Mouse (Mus musculus) retina, postnatal 1 day (tissue): ENCODE measurements around the gene Zbtb45.
A peak's percentile ranks its signal among the peaks of the same experiment; 100 is the strongest.

ENCODE experiments used
- DNase-seq: peaks from one replicate; pipeline ENCODE4 v3.0.0-alpha.2; 2012

The Zbtb45 gene

DNA sequence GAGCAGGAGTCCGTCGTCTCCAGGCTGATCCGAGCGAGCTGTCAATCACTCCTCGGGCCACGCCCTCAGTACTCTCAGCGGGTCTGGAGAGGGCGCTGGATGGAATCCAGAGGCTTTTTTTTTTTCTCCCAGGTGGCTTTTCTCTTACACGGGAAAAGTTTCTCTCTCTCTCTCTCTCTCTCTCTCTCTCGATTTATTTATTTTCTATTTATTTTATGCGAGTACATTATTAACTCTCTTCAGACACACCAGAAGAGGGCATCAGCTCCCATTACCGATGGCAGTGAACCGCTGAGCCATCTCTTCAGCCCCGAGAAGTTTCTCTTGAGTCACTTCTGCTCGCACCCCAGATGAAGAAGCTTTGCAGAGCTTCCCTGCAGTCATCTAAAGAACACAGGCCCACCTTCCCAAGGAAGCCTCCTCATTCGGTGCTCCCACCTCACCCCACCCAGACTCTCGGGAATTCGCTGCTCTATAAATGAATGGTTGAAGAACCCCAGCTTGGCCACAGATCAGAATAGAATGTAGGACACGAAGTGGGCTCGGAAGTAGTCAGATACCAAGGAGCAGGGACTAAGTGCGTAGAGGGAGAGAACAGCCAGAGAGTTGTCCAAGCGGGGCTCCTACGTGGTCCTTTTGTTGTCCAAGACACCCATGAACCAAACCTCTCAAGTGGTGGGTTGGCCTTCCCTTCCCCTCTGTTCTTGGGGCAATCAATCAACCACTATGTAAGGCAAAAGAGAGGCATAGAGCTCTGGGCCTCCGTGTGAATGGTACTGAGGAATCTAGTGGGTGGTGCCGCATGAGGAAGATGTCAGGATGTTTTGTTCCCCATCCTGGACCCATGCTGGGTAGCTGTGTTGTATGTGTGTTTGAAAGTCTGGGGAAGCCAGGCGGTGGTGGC lies at the start of gene Zbtb45:
Zbtb45 (minus strand) TSS at position 30 of the 904 bp plus-strand sequence.
- DNase-seq: no peak

DNA sequence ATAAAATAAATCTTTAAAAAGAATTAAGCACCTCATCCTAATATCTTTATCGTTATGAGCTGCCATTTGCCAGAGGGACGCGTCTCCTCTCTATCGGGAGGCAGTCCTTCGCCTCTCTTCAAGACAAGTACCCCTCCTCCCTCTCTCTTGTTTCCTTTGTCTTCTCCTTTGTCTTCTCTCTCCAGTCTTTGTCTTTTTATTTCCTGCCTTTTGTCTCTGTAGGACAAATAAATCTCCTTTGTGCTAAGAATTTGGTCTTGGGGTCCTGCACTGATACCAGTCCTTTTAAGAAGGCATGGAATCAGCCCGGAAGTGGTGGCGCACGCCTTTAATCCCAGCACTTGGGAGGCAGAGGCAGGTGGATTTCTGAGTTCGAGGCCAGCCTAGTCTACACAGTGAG lies 49.7 kb upstream of the Zbtb45 start:
- no peak for DNase-seq

DNA sequence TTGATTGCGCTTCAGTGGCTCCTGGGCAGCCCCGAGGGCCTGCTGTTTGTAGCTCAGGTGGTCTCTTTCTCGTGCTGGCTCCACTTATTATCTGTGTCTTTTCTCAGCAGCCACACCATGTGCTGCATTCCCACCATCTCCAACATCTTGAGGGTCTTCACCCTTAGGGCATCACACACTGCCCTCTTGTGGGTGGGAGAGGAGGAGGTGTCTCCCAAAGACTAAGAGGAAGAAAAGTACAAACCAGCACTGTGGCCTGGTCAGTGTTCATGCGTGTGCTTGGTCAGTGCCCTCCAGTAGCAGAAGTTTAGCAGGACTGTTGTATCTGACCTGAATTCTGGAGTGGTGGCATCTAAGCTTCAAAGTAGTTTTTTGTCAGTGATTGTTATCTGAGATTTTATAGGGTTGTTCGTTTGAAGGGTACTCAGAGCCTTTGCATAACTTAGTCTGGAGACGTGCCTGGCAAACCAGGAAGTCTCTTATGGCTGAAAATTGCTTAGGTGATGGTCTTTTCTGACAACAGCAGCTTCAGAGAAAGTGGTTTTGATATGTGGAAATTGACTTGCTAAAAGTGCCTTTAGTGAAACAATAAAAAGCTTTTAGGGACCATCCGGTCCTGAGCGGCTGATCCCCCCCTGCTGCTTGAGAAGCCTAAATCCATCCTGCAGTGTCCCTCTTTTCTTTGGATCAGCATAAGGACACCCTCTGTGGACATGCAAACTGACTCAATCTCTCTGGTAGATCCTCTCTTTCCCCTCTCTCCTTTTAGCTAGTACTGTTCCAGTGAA lies 47.3 kb upstream of the Zbtb45 start:
- peak; percentile 46 for DNase-seq

DNA sequence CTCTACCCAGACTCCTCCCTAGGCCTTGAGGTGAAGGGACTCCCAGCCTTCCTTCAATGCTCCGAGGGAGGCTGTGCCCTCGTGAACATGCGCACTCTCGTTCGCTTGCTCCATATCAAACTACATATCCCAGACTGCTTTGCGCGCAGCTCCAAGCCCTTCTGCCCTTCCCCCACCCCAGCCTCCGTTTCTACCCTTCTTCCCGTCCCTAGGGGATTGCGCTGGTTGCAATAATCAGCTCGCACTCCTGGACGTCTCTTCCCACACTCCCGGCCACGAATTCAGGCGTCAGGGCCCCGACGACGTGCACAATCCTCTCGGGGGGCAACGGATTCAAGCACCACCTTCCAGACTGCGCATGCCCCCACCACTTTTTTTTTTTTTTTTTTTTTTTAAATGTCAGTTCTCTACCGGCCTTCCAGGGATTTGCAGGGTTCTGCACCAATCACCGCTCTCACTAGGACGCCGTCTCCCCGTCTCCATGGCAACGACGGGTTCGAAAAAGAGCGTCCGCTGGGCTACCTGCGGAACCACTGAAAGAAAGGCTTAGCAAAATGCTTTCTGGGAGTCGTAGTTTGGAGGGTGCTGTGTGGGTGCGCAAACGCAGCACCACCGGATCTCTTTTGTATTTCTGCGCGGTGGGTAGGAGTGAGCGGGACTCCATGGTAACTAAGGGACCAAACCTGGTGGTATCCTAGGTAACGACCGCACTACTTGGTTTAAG lies 44.6 kb upstream of the Zbtb45 start, which contains the start of gene Mzf1:
Mzf1 (minus strand) TSS at position 478 of the 724 bp plus-strand sequence.
- peak; percentile 99 for DNase-seq

DNA sequence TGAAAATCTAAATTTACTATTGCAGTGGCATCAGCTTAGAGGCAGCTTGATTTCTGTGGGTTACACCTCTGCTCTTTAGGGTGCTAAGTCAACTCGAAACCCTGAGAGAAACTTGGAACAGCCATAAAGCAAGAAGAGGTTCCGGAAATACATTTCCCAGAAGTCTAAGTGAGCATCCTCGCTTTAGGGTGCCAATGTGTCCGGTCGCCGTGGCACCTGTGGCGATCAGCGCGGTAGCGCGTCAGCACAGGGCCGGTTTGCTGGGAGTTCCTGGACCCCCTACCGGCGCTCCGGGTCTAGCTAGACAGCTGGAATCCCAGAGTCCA lies 44.1 kb upstream of the Zbtb45 start:
- no peak for DNase-seq

DNA sequence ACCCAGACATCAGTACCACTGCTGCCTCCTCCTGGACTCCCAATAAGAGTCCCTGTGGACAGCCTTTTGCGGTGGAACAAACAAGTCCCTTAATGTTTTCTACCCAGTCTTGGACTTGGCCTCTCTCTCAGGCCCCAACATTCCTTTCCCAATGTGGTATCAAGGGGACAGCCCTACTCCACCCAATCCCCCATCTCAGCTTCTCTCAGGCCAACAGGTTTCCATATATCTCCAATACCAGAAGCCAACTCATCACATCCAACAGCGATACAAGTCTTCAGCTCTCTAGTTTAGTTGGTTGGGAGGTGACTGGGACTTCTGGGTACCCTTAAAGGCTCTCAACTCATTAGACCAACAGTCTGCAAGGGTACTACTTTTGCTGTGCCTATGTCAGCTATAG lies 43.7 kb upstream of the Zbtb45 start:
- no peak for DNase-seq

DNA sequence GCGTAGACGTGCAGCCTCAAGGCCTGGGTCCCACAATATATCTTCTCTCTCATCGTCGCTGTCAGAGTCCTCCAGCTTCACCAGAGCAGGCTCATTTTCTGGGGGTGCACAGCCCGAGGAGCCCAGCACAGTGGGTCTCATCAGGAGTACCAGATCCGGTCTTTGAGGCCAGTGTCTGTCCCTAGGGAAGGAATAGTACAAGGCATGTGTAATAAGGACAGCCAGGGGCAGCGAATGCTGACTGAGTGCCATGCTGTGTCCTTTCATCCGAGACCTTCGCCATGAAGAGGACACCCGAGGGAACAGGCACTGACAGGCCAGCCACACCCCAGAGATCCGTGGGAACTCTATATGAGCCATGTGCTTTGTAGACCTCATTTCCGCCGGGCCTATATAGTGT lies 43.2 kb upstream of the Zbtb45 start:
- no peak for DNase-seq

DNA sequence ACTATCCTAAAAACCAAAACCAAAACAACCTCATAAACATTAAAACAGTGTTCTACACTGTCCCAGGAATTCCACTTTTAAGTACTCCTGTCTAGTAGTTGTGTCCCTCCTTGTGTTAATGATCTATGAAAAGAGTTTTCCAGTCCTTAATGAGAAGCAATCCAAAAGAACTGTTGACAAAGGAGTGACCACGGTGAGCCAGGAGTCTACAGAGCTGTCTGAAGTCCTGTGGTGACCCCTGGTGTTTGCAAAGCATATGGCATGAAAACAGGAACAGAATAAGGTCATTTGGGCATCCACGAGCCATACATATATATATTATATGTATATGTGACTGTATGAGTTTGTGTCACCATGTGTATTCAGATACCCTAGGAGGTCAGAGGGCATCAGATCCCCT lies 36.2 kb upstream of the Zbtb45 start:
- DNase-seq: peak; percentile 87

DNA sequence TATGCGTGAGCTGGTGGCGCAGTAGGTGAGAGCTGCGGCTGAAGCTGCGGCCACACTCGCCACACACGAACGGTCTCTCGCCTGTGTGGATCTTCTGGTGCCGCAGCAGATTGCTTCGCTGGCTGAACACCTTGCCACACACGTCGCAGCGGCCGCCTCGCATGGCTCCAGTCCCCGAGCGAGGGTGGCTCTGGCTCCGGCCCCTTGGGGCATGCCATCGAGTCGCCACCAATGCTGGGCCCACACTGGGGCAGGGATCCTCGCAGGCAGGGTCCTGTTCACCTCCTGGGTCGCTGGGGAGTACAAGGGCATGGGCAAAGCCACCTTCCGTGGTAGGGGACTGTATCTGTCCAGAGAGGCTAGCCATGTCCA lies 34.4 kb upstream of the Zbtb45 start:
- no peak for DNase-seq

DNA sequence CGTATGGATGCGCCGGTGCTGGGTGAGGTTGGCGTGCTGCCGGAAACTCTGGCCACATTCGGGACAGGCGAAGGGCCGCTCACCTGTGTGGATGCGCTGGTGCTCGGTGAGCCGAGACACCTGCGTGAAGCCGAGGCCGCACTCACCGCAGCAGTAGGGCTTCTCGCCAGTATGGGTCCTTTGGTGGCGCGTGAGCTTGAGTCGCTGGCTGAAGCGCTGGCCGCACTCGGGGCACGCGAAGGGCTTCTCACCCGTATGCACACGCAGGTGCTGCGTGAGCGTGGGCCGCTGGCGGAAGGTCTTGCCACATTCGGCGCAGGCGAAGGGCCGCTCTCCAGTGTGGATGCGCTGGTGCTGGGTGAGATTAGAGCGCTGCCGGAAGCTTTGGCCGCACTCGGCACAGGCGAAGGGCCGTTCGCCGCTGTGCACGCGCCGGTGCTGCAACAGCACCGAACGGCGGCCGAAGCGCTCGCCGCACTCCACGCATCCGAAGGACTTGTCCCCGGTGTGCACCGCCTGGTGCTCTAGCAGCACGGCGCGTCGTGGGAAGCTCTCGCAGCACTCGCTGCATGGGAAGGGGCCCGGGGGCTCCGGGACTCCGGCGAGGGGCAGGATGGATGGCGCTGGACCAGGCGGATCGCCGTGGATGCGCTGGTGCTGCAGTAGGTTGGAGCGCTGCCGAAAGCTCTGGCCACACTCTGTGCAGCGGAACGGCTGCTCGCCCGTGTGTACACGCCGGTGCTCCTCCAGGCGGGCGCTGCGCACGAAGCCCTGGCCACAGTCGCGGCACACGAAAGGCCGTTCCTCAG lies 33.8 kb upstream of the Zbtb45 start:
- DNase-seq: peak; percentile 62

DNA sequence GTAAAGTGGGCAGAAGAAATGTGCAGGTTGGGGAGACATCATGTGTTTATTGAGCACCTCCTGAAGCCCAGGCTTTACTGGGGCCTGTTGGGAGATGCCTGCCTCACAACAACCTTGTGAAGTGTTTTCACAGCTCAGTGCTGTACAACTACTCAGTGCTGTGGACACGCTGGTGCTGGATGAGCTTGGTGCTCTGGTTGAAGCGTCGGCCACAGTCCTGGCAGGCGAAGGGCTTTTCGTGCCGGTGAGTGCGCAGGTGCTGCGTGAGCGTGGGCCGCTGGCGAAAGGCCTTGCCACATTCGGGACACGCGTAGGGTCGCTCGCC lies 33.2 kb upstream of the Zbtb45 start:
- DNase-seq: no peak

DNA sequence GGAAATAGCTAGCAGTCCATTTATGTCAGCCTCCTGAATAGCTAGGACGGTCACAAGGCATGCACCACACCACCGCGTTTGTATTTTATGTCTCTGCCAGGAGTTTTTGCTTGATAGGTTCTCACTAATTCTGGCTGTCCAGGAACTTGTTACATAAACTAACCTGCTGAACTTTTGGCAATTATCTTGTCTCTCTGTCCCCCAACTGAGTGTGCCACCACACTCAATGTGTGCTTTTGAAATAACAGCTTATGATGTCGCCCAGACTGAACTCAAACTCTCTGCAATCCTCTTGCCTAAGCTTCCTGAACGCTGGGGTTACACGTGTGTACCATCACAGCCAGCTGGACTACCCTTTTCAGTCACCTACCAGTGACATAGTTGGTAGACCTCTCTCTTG lies 32.7 kb upstream of the Zbtb45 start:
- no peak for DNase-seq

DNA sequence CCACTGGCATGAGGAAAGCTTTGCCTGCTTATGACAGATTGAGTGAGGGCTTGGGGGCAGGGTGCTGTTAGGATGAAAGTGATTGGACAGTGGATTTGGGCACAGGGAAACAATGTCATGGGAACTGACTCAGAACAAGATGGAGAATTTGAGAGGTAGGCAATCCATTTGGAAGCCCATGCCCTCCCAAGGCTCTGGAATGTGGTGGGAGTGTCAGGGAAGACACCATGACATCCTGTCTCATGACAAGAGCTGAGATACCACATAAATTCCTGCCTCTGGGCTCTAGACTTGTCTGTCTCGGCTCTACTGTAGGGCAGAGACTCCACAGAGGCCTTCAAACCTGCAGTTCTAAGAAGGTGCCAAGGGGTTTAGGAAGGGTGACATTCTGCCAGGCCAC lies 31.4 kb upstream of the Zbtb45 start:
- no peak for DNase-seq

DNA sequence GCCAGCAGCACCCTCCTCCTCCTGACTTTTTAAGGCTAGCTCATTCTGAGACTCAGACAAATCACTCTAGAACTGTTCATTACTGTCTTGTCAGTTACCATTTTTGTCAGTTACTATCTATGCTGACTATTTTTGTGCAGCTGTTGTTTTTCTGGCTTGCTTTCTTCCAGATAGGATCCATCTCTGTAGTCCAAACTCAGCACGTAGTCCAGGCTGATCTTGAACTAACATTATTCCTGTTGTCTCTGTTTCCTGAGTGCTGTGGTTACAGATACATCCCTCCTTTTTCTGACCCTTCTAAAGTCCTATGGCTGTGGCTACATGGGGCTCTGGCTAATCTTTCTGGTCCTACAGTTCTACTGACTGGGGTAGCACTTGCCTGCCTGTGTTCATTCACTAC lies 29.3 kb upstream of the Zbtb45 start:
- DNase-seq: no peak

DNA sequence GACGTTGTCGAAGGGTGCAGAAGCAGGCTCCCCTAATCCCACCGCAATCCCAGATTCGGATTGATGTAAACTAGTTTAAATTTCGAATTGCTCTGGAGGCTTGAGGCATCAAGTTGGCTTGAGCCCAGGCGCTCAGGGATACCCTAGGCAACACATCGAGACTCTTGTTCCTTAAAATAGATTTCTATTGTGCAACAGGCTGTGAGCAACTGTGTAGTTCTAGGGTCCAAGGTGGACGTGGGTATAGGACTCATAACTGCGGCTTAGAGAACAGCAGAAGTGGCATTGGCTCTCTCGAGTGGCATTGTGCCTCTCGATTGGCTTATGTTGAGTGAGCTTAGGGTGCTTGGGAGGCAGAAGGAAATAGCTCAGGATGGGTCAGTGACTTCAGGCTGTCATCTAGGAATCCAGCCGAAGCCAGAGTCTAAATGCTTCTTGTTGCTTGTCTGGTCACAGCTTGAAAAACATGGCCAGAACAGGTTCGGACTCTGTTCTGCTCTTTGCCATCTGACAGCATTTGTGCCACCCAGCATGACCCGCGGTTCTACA lies 28.9 kb upstream of the Zbtb45 start:
- DNase-seq: peak; percentile 40

DNA sequence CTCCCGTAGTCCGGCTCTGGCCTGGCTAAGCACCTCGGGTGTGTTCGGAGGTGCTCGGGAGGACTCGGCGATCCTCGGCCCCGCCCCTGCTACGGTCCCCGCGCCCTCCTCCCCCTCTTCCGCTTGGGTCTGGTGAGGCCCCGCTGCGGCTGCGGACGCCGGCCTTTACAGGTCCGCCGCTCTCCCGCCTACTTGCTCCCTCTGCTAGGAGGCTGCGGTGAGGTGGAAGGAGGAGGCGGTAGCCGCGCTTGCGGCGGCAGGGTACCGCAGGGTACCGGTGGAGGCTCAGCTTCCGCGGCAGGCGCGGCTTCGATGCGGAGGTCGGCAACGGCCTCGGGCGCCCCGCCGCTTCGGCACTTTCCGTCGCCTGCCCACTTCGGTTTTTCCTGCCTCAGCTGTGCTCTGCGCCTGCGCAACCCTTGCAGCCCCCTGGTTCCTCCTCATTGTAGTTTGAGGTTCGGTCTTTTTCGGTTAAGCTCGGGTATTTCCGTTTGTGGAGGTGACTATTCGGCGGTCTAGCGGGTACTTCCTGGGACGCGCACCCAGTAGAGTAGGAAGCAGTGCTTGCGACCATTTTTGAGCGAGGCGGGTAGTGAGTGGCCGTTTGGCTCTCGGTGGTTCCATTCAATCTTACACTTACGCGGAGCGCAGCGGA lies 28.2 kb upstream of the Zbtb45 start, which contains the start of gene Ube2m:
Ube2m (minus strand) TSS at position 375 of the 655 bp plus-strand sequence.
- DNase-seq: peak; percentile 99

DNA sequence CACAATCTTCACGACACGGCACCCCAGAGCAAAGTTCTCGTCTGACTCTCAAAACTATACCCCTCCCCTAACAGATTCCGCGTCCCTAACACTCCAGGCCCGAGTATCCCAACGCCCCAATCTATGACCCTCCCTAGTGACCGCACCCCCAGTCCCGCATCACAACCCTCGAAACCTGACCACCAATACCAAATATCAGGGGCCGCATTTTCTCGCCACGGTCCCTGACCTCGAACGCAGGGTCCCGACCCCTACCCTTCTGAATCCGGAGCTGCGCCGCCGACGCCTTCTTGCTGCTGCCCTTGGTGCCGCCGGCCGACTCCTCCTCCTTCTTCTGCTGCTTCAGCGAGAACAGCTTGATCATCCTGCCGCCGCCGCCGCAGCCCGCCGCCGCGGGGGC lies 27.5 kb upstream of the Zbtb45 start:
- no peak for DNase-seq

DNA sequence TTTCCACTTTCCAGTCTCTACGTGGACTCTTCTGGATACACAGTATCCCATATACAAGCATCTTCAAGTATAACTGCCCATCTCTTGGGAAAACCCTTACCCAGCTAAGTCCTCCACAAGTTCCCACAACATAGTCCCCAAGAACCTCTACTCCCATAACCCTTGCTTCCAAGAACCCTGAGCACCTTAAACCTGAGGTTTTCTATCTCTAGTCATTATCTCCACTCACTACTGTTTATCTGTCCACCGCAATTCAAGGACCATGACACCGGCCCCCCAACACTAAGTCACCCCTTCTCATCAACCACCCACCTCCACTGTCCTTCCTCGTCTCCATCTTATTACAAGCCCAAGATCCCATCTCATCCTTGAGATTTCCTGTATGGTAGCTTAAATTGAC lies 27.0 kb upstream of the Zbtb45 start:
- no peak for DNase-seq

DNA sequence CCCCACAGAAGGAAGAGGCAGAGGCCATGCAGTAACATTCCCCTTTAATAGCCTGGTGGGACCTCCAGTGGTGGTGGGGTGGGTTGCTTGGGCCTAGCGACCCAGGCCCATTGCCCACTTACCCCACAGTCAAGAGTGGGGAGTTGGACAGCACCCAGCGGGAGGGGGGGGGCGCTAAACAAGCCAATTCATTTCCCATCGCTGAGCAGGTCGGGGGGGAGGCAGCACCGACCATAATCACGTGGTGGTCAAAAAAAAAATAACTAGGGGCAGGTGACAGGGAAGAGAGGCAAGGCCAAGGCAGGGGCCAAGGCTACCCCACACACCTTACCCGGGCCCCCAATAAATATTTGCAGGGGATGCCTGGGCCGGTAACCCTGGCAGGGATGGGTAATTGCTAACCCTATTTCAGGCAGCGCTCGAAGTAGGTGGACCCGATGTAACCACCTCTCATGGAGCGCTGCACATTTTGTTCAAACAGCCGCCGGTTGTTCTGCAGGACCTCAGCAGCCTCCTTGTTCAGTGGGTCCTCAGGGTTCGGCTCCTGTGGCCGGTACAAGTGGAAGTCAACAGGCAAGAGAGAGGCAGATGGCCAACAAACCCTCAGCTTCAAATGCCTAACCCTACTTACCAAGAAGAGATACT lies 25.5 kb upstream of the Zbtb45 start:
- no peak for DNase-seq

DNA sequence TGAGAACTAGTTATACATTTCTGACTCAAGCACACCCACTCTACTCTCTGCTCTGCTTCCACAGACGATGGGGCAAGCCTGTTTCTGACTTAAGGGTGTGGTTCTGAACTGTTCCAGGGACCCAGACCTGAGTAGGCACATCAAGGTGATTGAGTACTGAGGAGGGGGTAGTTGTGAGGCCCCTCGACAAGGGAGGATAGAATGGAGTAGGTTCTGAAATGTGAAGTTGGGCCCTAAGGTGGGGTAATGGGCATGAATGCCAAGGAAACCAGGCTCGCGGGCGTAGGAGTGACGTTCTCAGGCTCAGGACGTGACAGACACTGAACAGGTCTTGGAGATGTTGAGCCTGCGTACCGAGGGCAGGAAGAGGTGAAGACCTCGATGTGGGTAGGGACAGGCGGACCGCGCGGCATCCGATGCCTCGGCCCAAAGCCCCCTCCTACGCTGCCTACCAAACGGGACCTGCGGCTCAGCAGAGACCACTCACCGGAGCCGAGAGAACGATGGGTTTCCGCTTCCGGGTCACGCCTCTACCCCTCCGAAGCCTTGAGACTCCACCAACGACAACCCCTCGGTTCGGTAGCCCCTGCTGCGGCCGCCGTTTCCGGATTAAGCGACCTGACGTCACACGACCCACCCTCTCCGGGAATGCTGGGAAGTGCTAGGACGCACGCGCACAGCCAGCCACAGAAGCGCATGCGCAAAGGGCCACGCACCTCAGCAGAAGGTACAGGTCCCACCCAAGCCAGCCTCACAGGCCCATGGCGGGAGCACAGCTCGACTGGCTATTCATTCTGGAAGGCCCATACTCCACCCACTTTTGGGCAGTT lies 24.5 kb upstream of the Zbtb45 start, which contains the start of gene Chmp2a:
Chmp2a (minus strand) TSS at position 660 of the 830 bp plus-strand sequence.
- peak; percentile 98 for DNase-seq
